Mouse (Mus musculus) spleen, adult 2 months (tissue): ENCODE data around the gene Rrm1.

ENCODE experiments used
- CTCF ChIP-seq: fragments of 200-500 bp; IDR thresholded peaks from 2 replicates; pipeline ENCODE4 v1.5.1; 2011; ENCODE audit warnings: mild to moderate bottlenecking, inconsistent platforms; ENCODE audit not compliant: insufficient read depth, insufficient read length, insufficient replicate concordance; ENCODE audit errors: extremely low read depth
- POLR2A ChIP-seq: fragments of 200-500 bp; IDR thresholded peaks from 2 replicates; pipeline ENCODE4 v1.6.1; 2011; ENCODE audit warnings: low read depth, low read length, inconsistent platforms

- no peak for TF ChIP-seq CTCF
- no peak for TF ChIP-seq POLR2A
Observed at GRCm38 (mm10) chr7:102472675-102473074, 31.2 kb downstream of the Rrm1 start.
